Mouse (Mus musculus) testis, adult 2 months (tissue): Measurements from ENCODE around the gene Ftl1.
A peak's percentile ranks its signal among the peaks of the same experiment; 100 is the strongest.

Source experiments
- CTCF ChIP-seq: fragments of 200-500 bp; IDR thresholded peaks from 2 replicates; pipeline ENCODE4 v1.5.1; 2012; ENCODE audit warnings: low read depth, mild to moderate bottlenecking, inconsistent platforms, low read length, moderate library complexity; ENCODE audit not compliant: control insufficient read depth, insufficient read depth, insufficient replicate concordance
- POLR2A ChIP-seq: fragments of 200-500 bp; IDR thresholded peaks from 2 replicates; pipeline ENCODE4 v1.6.1; 2012; ENCODE audit warnings: low read depth, mild to moderate bottlenecking, inconsistent platforms, low read length, moderate library complexity; ENCODE audit not compliant: control insufficient read depth

GRCm38 (mm10) chr7:45488293-45489204 is 28.9 kb upstream of the Ftl1 start, which contains the start of gene Dhdh:
- TF ChIP-seq CTCF (no peak), POLR2A (peak; percentile 63; the same call in 1 of the 2 replicates)
